ENCODE assay signal across 7 mouse cellular contexts in genomic region chr6:94700612-94701011, GRCm38 (mm10). TPM values are rescaled to one million over a fixed set of nuclear protein-coding genes. Genes with fewer than 3 reads are reported as not detected.
DNase-seq lines count a peak whose midpoint lies in the region; ATAC-seq and TF ChIP-seq lines count a peak whose summit lies in the region.

No protein-coding gene starts in this region.

- TF ChIP-seq CTCF in ES-Bruce4 (IDR thresholded peaks at IDR 0.05; ENCODE audit: low read depth, low read length) = no peak
- TF ChIP-seq CTCF in kidney, adult 2 months (conservative IDR thresholded peaks at IDR 0.05; ENCODE audit: insufficient read depth, insufficient read length, low read depth, low read length) = no peak
- no peak for TF ChIP-seq CTCF in lung, embryonic 14.5 days (IDR thresholded peaks at IDR 0.05; ENCODE audit: low read depth)

- peak; percentile 85 to 91 for DNase-seq in adrenal gland, adult (ENCODE audit: inconsistent age in 2 of 2, low spot score in 1 of 2)
- peak; percentile 80 for DNase-seq in embryonic facial prominence, embryonic 11.5 days (ENCODE audit: low spot score)
- peak; percentile 80 for DNase-seq in heart, embryonic 10.5 days (ENCODE audit: low spot score)
- peak; percentile 93 for DNase-seq in kidney, adult 2 months
- peak; percentile 84 for DNase-seq in lung, embryonic 14.5 days
- DNase-seq in retina, embryonic 14.5 days (ENCODE audit: low spot score) = peak; percentile 69

- no peaks in the 10 kb centered on the region for H3K36me3 ChIP-seq in ES-Bruce4 (ENCODE audit: control insufficient read depth, insufficient read depth, low read length, poor library complexity, severe bottlenecking)
- H3K36me3 ChIP-seq in embryonic facial prominence, embryonic 11.5 days (replicated peaks; ENCODE audit: control insufficient read depth, insufficient read depth, low read depth, low read length) = no peaks in the 10 kb centered on the region
- no peaks in the 10 kb centered on the region for H3K36me3 ChIP-seq in heart, embryonic 10.5 days
- H3K36me3 ChIP-seq in kidney, adult 2 months (ENCODE audit: control insufficient read depth, insufficient read depth, low read length) = no peaks in the 10 kb centered on the region
- no peaks in the 10 kb centered on the region for H3K36me3 ChIP-seq in lung, embryonic 14.5 days (ENCODE audit: insufficient read depth)

- peak overlapping the region; percentile 36 for H3K4me3 ChIP-seq in ES-Bruce4 (ENCODE audit: low read depth, low read length)
- H3K4me3 ChIP-seq in embryonic facial prominence, embryonic 11.5 days (ENCODE audit: low read depth, low read length) = peak overlapping the region; percentile 91
- H3K4me3 ChIP-seq in heart, embryonic 10.5 days = peak overlapping the region; percentile 94
- H3K4me3 ChIP-seq in kidney, adult 2 months (ENCODE audit: insufficient read depth, low read depth, low read length) = peak overlapping the region; percentile 37
- H3K4me3 ChIP-seq in lung, embryonic 14.5 days (ENCODE audit: low read depth, low read length) = peak overlapping the region; percentile 78

- no peak for TF ChIP-seq POLR2A in ES-Bruce4 (IDR thresholded peaks at IDR 0.05; ENCODE audit: insufficient read depth, low read length)
- no peak for TF ChIP-seq POLR2A in kidney, adult 2 months (IDR thresholded peaks at IDR 0.05; ENCODE audit: low read depth, low read length)

- TF ChIP-seq EP300 in ES-Bruce4 (IDR thresholded peaks at IDR 0.05; ENCODE audit: insufficient read depth, low read depth, low read length) = no peak

- under 1% methylated on average over 8 of the region's 8 CpGs for WGBS in embryonic facial prominence, embryonic 11.5 days
- under 1% methylated on average over 8 of the region's 8 CpGs for WGBS in heart, embryonic 10.5 days
- 0% methylated on average over 8 of the region's 8 CpGs for WGBS in kidney, adult 2 months
- WGBS in lung, embryonic 14.5 days = 0% methylated on average over 8 of the region's 8 CpGs

- H3K27ac ChIP-seq in ES-Bruce4 (ENCODE audit: insufficient read depth, low read length) = no peak overlapping the region
- no peak overlapping the region for H3K27ac ChIP-seq in embryonic facial prominence, embryonic 11.5 days (replicated peaks; ENCODE audit: low read depth, low read length)
- H3K27ac ChIP-seq in heart, embryonic 10.5 days = peak overlapping the region; percentile 94
- H3K27ac ChIP-seq in kidney, adult 2 months (ENCODE audit: insufficient read depth, low read depth, low read length) = peak overlapping the region; percentile 73
- peak overlapping the region; percentile 33 for H3K27ac ChIP-seq in lung, embryonic 14.5 days (ENCODE audit: low read depth)

- H3K9me3 ChIP-seq in ES-Bruce4 (replicated peaks; ENCODE audit: control insufficient read depth, insufficient read depth, low read length, poor library complexity, severe bottlenecking) = no peaks in the 10 kb centered on the region
- H3K9me3 ChIP-seq in embryonic facial prominence, embryonic 11.5 days (replicated peaks; ENCODE audit: control insufficient read depth, low read length) = no peaks in the 10 kb centered on the region
- no peaks in the 10 kb centered on the region for H3K9me3 ChIP-seq in heart, embryonic 10.5 days
- H3K9me3 ChIP-seq in lung, embryonic 14.5 days (ENCODE audit: low read depth, low read length) = no peaks in the 10 kb centered on the region

- 0 out of 2 replicates have a peak overlapping the region, but pooled peaks have one; percentile 36 for H3K9ac ChIP-seq in ES-Bruce4 (ENCODE audit: low read depth, poor library complexity, severe bottlenecking)
- H3K9ac ChIP-seq in embryonic facial prominence, embryonic 11.5 days (replicated peaks; ENCODE audit: low read length) = no peak overlapping the region
- no peak overlapping the region for H3K9ac ChIP-seq in lung, embryonic 14.5 days

- peaks cover 5% of the 10 kb centered on the region for H3K4me1 ChIP-seq in ES-Bruce4 (ENCODE audit: control insufficient read depth, insufficient read depth, low read length)
- H3K4me1 ChIP-seq in embryonic facial prominence, embryonic 11.5 days (ENCODE audit: control insufficient read depth, insufficient read depth, low read length) = no peaks in the 10 kb centered on the region
- peaks cover 38% of the 10 kb centered on the region for H3K4me1 ChIP-seq in heart, embryonic 10.5 days
- peaks cover 5% of the 10 kb centered on the region; the same call in 1 of the 2 replicates for H3K4me1 ChIP-seq in kidney, adult 2 months (ENCODE audit: control insufficient read depth, insufficient read depth, low read length)
- H3K4me1 ChIP-seq in lung, embryonic 14.5 days (ENCODE audit: insufficient read depth) = peaks cover 10% of the 10 kb centered on the region; the same call in 1 of the 2 replicates

- H3K4me2 ChIP-seq in embryonic facial prominence, embryonic 11.5 days (ENCODE audit: low read depth, low read length) = peak overlapping the region; percentile 64
- H3K4me2 ChIP-seq in lung, embryonic 14.5 days = peak overlapping the region; percentile 93

- H3K27me3 ChIP-seq in ES-Bruce4 (ENCODE audit: control insufficient read depth, insufficient read depth, low read length, poor library complexity, severe bottlenecking) = no peaks in the 10 kb centered on the region; the same call in 1 of the 2 replicates
- peaks cover 2% of the 10 kb centered on the region; the same call in 1 of the 2 replicates for H3K27me3 ChIP-seq in embryonic facial prominence, embryonic 11.5 days (ENCODE audit: control insufficient read depth, insufficient read depth, low read length)
- peaks cover 16% of the 10 kb centered on the region for H3K27me3 ChIP-seq in heart, embryonic 10.5 days (ENCODE audit: insufficient read depth, poor library complexity, severe bottlenecking)
- H3K27me3 ChIP-seq in kidney, adult 2 months (replicated peaks; ENCODE audit: control insufficient read depth, insufficient read depth, low read length) = no peaks in the 10 kb centered on the region
- peaks cover 5% of the 10 kb centered on the region; the same call in 1 of the 2 replicates for H3K27me3 ChIP-seq in lung, embryonic 14.5 days (ENCODE audit: insufficient read depth, low read length)

- no peak for ATAC-seq in embryonic facial prominence, embryonic 11.5 days (replicated peaks; ENCODE audit: insufficient number of reproducible peaks, low FRiP score, low TSS enrichment, low read depth)
- ATAC-seq in lung, embryonic 14.5 days (ENCODE audit: insufficient read depth) = peak; percentile 32; the same call in 1 of the 2 replicates

RNA-seq across cellular contexts. Expression of gene Lrig1, which starts 0.7 kb away (rescaled TPM):
- 5.4 and 7.3 TPM in 2 replicates for polyA plus RNA-seq in ES-Bruce4 (2011; ENCODE audit: insufficient read depth, insufficient read length, low read depth, missing spikeins)
- 15.1 and 17.2 TPM in 2 replicates for polyA plus RNA-seq in embryonic facial prominence, embryonic 11.5 days (2014; fragmentation: Nextera tagmentation; extraction: Ambion mirVana)
- polyA plus RNA-seq in heart, embryonic 10.5 days (2016; fragmentation: Nextera tagmentation; extraction: Ambion mirVana) = 9.7 and 11.8 TPM in 2 replicates
- polyA plus RNA-seq in kidney, adult 2 months (2012; rRNA removed) = 12.1 and 14.1 TPM in 2 replicates
- polyA plus RNA-seq in lung, embryonic 14.5 days (2014; fragmentation: Nextera tagmentation; extraction: Ambion mirVana) = 11.5 and 13.5 TPM in 2 replicates

Comparison
In these comparisons a context has a peak if more than half of its experiments do, and no peak if none do; other contexts are left out.
1. H3K27ac ChIP-seq: peak in heart, embryonic 10.5 days (single experiment), kidney, adult 2 months (single experiment) and lung, embryonic 14.5 days (single experiment); none in ES-Bruce4 (single experiment) and embryonic facial prominence, embryonic 11.5 days (single experiment).
2. H3K4me3 ChIP-seq: peak in every context shown above with its lines; median percentile 94 in heart, embryonic 10.5 days; 91 in embryonic facial prominence, embryonic 11.5 days; 78 in lung, embryonic 14.5 days; 37 in kidney, adult 2 months; 36 in ES-Bruce4.
3. Peak in every context shown above with its lines, with median percentiles within 50 percentile points of each other: DNase-seq.